Mouse (Mus musculus): Measurements from ENCODE around the gene Gm49387.
A peak's percentile ranks its signal among the peaks of the same experiment; 100 is the strongest.

The Gm49387 gene

GRCm38 (mm10) chr14:31576846-31577697 is 63.6 kb downstream of the Gm49387 start:
- no peak for DNase-seq (ENCODE audit: low read depth, low spot score)

- DNase-seq (ENCODE audit: low read depth, low spot score), result no peak
Observed at GRCm38 (mm10) chr14:31575866-31576265, 64.8 kb downstream of the Gm49387 start.

GRCm38 (mm10) chr14:31574903-31575665 is 65.6 kb downstream of the Gm49387 start:
- DNase-seq (ENCODE audit: low read depth, low spot score), result no peak

GRCm38 (mm10) chr14:31572561-31573175 is 68.0 kb downstream of the Gm49387 start:
- DNase-seq (ENCODE audit: low read depth, low spot score), result no peak

- DNase-seq (ENCODE audit: low read depth, low spot score), result no peak
Observed at GRCm38 (mm10) chr14:31571419-31571818, 69.3 kb downstream of the Gm49387 start.

- no peak for DNase-seq (ENCODE audit: low read depth, low spot score)
Observed at GRCm38 (mm10) chr14:31570131-31570951, 70.3 kb downstream of the Gm49387 start.

GRCm38 (mm10) chr14:31569151-31569631 is 71.5 kb downstream of the Gm49387 start:
- DNase-seq (ENCODE audit: low read depth, low spot score), result peak; percentile 17

GRCm38 (mm10) chr14:31565478-31566212 is 75.0 kb downstream of the Gm49387 start:
- no peak for DNase-seq (ENCODE audit: low read depth, low spot score)

- peak; percentile 17 for DNase-seq (ENCODE audit: low read depth, low spot score)
Observed at GRCm38 (mm10) chr14:31564452-31565179, 76.1 kb downstream of the Gm49387 start.

GRCm38 (mm10) chr14:31560886-31561285 is 79.8 kb downstream of the Gm49387 start:
- no peak for DNase-seq (ENCODE audit: low read depth, low spot score)

GRCm38 (mm10) chr14:31559216-31559615 is 81.5 kb downstream of the Gm49387 start:
- no peak for DNase-seq (ENCODE audit: low read depth, low spot score)

GRCm38 (mm10) chr14:31557784-31558183 is 82.9 kb downstream of the Gm49387 start:
- DNase-seq (ENCODE audit: low read depth, low spot score), result no peak

- no peak for DNase-seq (ENCODE audit: low read depth, low spot score)
Observed at GRCm38 (mm10) chr14:31557273-31557672, 83.4 kb downstream of the Gm49387 start.

- no peak for DNase-seq (ENCODE audit: low read depth, low spot score)
Observed at GRCm38 (mm10) chr14:31556526-31557260, 84.0 kb downstream of the Gm49387 start.

- DNase-seq (ENCODE audit: low read depth, low spot score), result no peak
Observed at GRCm38 (mm10) chr14:31555963-31556434, 84.7 kb downstream of the Gm49387 start.

- no peak for DNase-seq (ENCODE audit: low read depth, low spot score)
Observed at GRCm38 (mm10) chr14:31555021-31555420, 85.7 kb downstream of the Gm49387 start.

- no peak for DNase-seq (ENCODE audit: low read depth, low spot score)
Observed at GRCm38 (mm10) chr14:31543885-31544442, 96.7 kb downstream of the Gm49387 start.

- DNase-seq (ENCODE audit: low read depth, low spot score), result no peak
Observed at GRCm38 (mm10) chr14:31537298-31537697, 103.4 kb downstream of the Gm49387 start.

GRCm38 (mm10) chr14:31532656-31533055 is 108.0 kb downstream of the Gm49387 start:
- DNase-seq (ENCODE audit: low read depth, low spot score), result no peak

Measured in 3T3-L1 (cell line).